Mouse (Mus musculus) intestine, postnatal 0 days (tissue): ENCODE data around the gene 6430548M08Rik. TPM values are rescaled to one million over a fixed set of nuclear protein-coding genes. Genes with fewer than 3 reads are reported as not detected.

Experiments
- ATAC-seq: fragments of 200-750 bp; cut with Nextera tagmentation; 2 replicates; pipeline ENCODE4 v1.8.0; 2017; ENCODE audit warnings: mild to moderate bottlenecking, moderate TSS enrichment, moderate library complexity
- H3K27ac ChIP-seq: fragments of 300-500 bp; sonication (generic); 2 replicates; pipeline ENCODE4 v1.5.1; 2014; ENCODE audit warnings: mild to moderate bottlenecking, low read depth, low read length, moderate library complexity
- H3K27me3 ChIP-seq: fragments of 300-500 bp; sonication (generic); replicated peaks from 2 replicates; pipeline ENCODE4 v1.6.1; 2014; ENCODE audit warnings: low read length, mixed read lengths; ENCODE audit not compliant: control insufficient read depth, insufficient read depth
- H3K36me3 ChIP-seq: fragments of 300-500 bp; sonication (generic); 2 replicates; pipeline ENCODE4 v1.6.1; 2014; ENCODE audit warnings: mild to moderate bottlenecking, moderate library complexity; ENCODE audit not compliant: control insufficient read depth, insufficient read depth
- H3K4me1 ChIP-seq: fragments of 300-500 bp; sonication (generic); replicated peaks from 2 replicates; pipeline ENCODE4 v1.6.1; 2014; ENCODE audit warnings: antibody characterized with exemption, low read length, mixed read lengths; ENCODE audit not compliant: control insufficient read depth, insufficient read depth
- H3K4me2 ChIP-seq: fragments of 300-500 bp; sonication (generic); replicated peaks from 2 replicates; pipeline ENCODE4 v1.6.1; 2014; ENCODE audit warnings: low read depth, mild to moderate bottlenecking, moderate library complexity
- H3K4me3 ChIP-seq: fragments of 300-500 bp; sonication (generic); 2 replicates; pipeline ENCODE4 v1.5.1; 2014; ENCODE audit warnings: low read depth, low read length
- H3K9ac ChIP-seq: fragments of 300-500 bp; sonication (generic); 2 replicates; pipeline ENCODE4 v1.6.1; 2014; ENCODE audit warnings: mild to moderate bottlenecking, low read depth, low read length
- H3K9me3 ChIP-seq: fragments of 300-500 bp; sonication (generic); 2 replicates; pipeline ENCODE4 v1.6.1; 2016; ENCODE audit warnings: mixed run types; ENCODE audit not compliant: control insufficient read depth
- CTCF ChIP-seq: sonication (generic); IDR thresholded peaks from 2 replicates; pipeline ENCODE4 v1.5.1; 2016; ENCODE audit warnings: low read depth, mild to moderate bottlenecking, control low read depth, antibody characterized with exemption, moderate library complexity
- WGBS: fragments of 180-500 bp; shearing (Covaris S2); extraction: QIAGEN DNeasy Blood & Tissue Kit; methylation state at CpG from one replicate; pipeline ENCODE4 v1.1.7; 2014; 5-methylcytosine and 5-hydroxymethylcytosine counted together
- polyA plus RNA-seq: library from polyadenylated mRNA; unstranded; fragments of >200 nt; fragmentation: Nextera tagmentation; extraction: Ambion mirVana; gene quantifications from 2 replicates; pipeline ENCODE4 v1.2.1, GENCODE M21; 2015

Gene 6430548M08Rik
- 6.0 and 7.1 TPM in 2 replicates for polyA plus RNA-seq

DNA sequence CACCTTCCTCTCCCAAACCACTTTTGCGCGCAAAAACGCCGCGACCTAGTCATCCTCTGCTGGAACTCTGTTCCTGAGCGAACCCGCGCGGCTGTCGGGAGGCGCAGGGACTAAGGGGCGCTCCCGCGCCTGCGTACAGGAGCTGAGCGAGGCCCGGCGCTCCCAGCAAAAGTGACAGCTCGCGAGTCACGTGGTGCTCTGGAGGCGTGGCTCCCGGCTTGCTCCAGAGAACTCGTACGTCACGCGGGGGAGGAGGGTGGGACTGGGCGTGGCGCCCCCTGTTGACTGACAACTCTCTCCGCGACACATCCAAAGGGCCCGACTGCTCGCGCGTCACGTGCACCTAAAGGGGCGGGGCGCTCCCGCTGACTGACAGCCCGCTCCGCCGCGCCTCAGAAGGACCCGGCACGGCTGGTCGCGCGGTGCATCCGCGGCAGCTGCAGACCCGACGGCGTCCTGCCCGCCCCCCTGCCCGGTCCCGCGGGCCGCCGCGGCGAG, at the start of gene 6430548M08Rik:
Gene 6430548M08Rik (plus strand): TSS at position 395 of the 498 bp plus-strand sequence.
- TF ChIP-seq CTCF = peak; percentile 79
- Histone ChIP-seq H3K27ac (peak within 1 kb of the TSS; percentile 87), H3K4me1 (0 out of 2 replicates have a peak, but pooled peaks cover 4% of the 10 kb centered on the region), H3K27me3 (peaks cover 6% of the 10 kb centered on the region; the same call in 1 of the 2 replicates), H3K9me3 (no peaks in the 10 kb centered on the region), H3K36me3 (no peaks in the 10 kb centered on the region), H3K4me2 (peak within 1 kb of the TSS; percentile 100), H3K4me3 (peak within 1 kb of the TSS; percentile 70), H3K9ac (peak within 1 kb of the TSS; percentile 82)
- ATAC-seq = peak; percentile 94
- WGBS = 0% methylated on average over 58 of the region's 61 CpGs

DNA sequence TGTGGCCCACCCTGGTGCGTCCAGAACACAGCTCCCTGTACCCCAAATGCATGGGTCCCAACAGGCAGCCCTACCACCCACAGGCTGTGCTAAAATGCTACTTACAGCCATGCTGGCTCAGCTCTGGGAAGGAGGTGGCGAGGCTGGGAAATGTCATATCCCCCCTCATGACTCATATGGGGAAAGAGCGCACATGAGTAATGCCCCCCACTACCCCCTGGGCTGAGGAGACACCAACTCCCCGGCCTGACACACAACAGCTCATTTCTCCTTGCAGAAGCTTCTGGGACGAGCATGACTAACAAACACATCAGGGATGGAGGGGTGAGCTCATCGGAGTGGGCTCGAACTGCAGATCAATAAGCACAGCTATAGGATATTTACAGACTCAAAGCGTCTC, 48.3 kb upstream of the 6430548M08Rik start:
- Histone ChIP-seq H3K4me1 (no peaks in the 10 kb centered on the region), H3K9ac (no peak overlapping the region), H3K27me3 (no peaks in the 10 kb centered on the region), H3K27ac (no peak overlapping the region), H3K36me3 (no peaks in the 10 kb centered on the region), H3K4me3 (no peak overlapping the region), H3K9me3 (no peaks in the 10 kb centered on the region), H3K4me2 (no peak overlapping the region)
- 91% methylated on average over 8 of the region's 8 CpGs for WGBS
- TF ChIP-seq CTCF = no peak
- ATAC-seq = no peak

DNA sequence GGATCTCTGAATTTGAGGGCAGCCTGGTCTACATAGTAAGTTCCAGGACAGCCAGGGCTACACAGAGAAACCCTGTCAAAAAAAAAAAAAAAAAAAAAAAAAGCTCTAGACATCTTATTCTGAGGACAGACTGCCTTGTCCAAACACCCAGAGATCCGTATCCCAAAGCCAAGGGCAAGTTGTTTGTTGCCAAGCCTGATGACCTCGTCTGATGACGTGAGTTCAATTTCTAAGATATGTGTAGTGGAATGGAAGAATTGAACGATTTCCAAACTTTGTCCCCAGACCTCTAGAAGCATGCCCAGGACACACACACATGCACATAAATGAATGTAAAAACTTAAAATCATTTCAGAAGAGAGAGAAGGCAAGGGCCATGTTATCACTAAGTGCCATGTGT, 47.7 kb upstream of the 6430548M08Rik start:
- ATAC-seq = no peak

GRCm38 (mm10) chr8:120067936-120068668, 45.9 kb upstream of the 6430548M08Rik start:
- Histone ChIP-seq H3K4me1 (no peaks in the 10 kb centered on the region), H3K4me2 (no peak overlapping the region), H3K36me3 (no peaks in the 10 kb centered on the region), H3K9ac (no peak overlapping the region), H3K27me3 (no peaks in the 10 kb centered on the region), H3K9me3 (no peaks in the 10 kb centered on the region), H3K4me3 (no peak overlapping the region), H3K27ac (no peak overlapping the region)
- no peak for TF ChIP-seq CTCF
- 59% methylated on average over 19 of the region's 19 CpGs for WGBS
- ATAC-seq = no peak

More for the DNA sequence above, 47.7 kb upstream of the 6430548M08Rik start:
- no peak overlapping the region for H3K9ac ChIP-seq
- no peaks in the 10 kb centered on the region for H3K4me1 ChIP-seq
- no peaks in the 10 kb centered on the region for H3K9me3 ChIP-seq
- H3K4me2 ChIP-seq = no peak overlapping the region
- H3K36me3 ChIP-seq = no peaks in the 10 kb centered on the region
- no peak overlapping the region for H3K27ac ChIP-seq
- H3K27me3 ChIP-seq = no peaks in the 10 kb centered on the region
- no peak overlapping the region for H3K4me3 ChIP-seq
- TF ChIP-seq CTCF = no peak
- WGBS = 78% methylated on average over 4 of the region's 4 CpGs

DNA sequence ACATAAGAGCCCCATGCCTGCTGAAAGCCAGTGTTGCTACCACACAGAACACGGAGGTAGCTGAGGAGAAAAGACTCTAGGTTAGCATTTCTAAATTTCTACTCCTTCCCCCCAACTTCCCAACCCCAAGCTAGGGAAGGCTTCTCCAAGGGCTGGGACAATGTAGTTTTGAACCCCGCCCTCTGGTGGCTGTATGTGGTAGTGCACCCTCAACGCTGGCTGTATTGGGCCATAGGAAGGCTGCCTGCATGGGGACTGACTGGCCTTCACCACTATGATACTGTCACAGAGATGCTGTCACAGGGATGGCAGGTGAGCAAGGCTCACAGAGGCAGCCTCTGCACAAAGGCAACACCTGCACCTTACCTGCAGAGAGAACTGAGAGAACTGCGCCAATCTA, 42.3 kb upstream of the 6430548M08Rik start:
- 25% methylated on average over 4 of the region's 4 CpGs for WGBS
- no peaks in the 10 kb centered on the region for H3K9me3 ChIP-seq
- no peaks in the 10 kb centered on the region for H3K4me1 ChIP-seq
- no peak overlapping the region for H3K4me3 ChIP-seq
- no peak overlapping the region for H3K9ac ChIP-seq
- H3K4me2 ChIP-seq = no peak overlapping the region
- peak; percentile 35 for ATAC-seq
- H3K27me3 ChIP-seq = no peaks in the 10 kb centered on the region
- TF ChIP-seq CTCF = peak; percentile 94
- no peaks in the 10 kb centered on the region for H3K36me3 ChIP-seq
- H3K27ac ChIP-seq = no peak overlapping the region

DNA sequence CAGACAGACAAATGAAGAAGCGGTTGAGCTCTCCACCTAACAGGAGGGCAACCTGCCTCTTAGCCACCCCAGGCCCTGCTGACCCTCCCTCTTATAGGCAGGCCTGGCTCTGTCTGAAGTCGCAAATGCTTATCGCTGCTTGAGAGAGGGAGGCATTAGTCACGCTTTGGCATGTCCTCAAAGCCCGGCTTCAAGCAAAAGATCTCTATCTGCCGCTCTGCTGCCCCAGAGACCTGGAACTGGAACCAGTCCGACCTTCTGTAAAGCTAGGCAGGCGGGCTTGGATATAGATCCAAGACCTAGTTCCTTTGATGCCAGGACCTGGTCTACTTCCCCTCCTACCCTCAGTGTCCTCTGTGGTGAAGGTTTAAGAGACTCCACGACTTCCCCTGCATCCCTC, 41.7 kb upstream of the 6430548M08Rik start:
- Histone ChIP-seq H3K9me3 (no peaks in the 10 kb centered on the region), H3K9ac (no peak overlapping the region), H3K36me3 (no peaks in the 10 kb centered on the region), H3K4me1 (no peaks in the 10 kb centered on the region), H3K27me3 (no peaks in the 10 kb centered on the region), H3K4me2 (no peak overlapping the region), H3K4me3 (no peak overlapping the region), H3K27ac (no peak overlapping the region)
- TF ChIP-seq CTCF = no peak
- no peak for ATAC-seq
- 75% methylated on average over 9 of the region's 9 CpGs for WGBS
